Mouse (Mus musculus) adrenal gland, postnatal 14 days (tissue): ENCODE measurements around the gene Atg16l1. TPM values are rescaled to one million over a fixed set of nuclear protein-coding genes. Genes with fewer than 3 reads are reported as not detected.
A peak's percentile ranks its signal among the peaks of the same experiment; 100 is the strongest.

Experiments used
- DNase-seq: peaks from one replicate; pipeline ENCODE4 v3.0.0; 2021; ENCODE audit warnings: mixed read lengths
- total RNA-seq: library from RNA; stranded (reverse); gene quantifications from 2 replicates; pipeline ENCODE4 v1.2.3, GENCODE M21; 2021

Atg16l1 gene
- total RNA-seq, 1 experiment from 2014 or later: 37.2 TPM

DNA sequence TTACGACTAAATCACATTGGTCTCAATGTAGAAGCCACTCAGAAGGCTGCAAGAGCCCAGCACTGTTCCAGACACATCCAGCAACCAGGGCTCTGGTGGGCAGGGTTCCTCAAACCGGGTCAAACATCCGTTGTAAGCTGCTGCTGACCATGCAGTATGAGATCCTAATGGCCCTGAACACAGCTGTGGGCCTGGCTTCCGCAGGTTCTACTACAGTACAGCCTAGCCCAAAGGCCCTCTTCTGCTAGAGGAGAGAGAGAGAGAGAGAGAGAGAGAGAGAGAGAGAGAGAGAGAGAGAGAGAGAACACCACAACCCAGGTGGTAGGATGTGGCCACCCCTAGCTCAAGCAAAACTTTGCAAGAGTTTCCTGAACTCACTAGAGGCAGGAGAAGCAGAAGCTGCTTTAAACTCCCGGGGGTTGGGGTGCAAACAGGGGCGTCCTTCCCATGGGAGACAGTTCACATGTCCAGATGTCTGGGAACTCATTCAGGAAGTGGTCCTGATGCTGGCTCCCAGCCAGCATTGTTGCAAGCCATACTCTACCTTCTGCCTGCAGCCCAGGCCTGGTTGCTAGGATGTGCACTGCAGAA, 74.0 kb downstream of the Atg16l1 start:
- DNase-seq: peak; percentile 20

DNA sequence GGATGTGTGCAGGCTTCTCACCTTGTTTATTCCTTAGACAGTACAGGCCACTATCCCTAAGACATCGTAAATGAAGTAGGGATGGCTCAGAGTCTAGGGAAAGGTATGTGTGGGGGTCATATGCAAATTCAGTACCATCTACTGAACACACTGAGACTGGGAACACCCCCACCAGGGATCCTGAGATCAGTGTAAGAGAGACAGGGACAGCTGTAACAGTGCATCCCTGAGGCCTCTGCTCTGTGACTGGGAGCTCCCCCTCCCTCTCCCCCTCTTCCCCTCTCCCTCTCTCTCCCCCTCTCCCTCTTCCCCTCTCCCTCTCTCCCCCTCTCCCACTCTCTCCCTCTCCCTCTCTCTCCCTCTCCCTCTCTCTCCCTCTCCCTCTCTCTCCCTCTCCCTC, 80.8 kb downstream of the Atg16l1 start:
- DNase-seq: no peak

- DNase-seq: no peak
Measured at GRCm38 (mm10) chr1:87837018-87837417, 81.3 kb downstream of the Atg16l1 start.

- no peak for DNase-seq
Measured at GRCm38 (mm10) chr1:87840411-87841208, 84.9 kb downstream of the Atg16l1 start.

Other genes with a start within 250 kb of the Atg16l1 start
- not detected in 2 replicates for gene Neu2, start 246.0 kb upstream of the Atg16l1 start, total RNA-seq
- 0.64 and 3.6 TPM in 2 replicates for gene Ngef, start 182.0 kb upstream of the Atg16l1 start, total RNA-seq
- 13.2 and 34.2 TPM in 2 replicates for gene Inpp5d, start 135.6 kb upstream of the Atg16l1 start, total RNA-seq
- gene Sag, start 47.8 kb downstream of the Atg16l1 start, total RNA-seq: 1.7 and 2.2 TPM in 2 replicates
- gene Dgkd, start 97.4 kb downstream of the Atg16l1 start, total RNA-seq: 81.6 and 129 TPM in 2 replicates